Mouse (Mus musculus) liver, embryonic 14.5 days (tissue): ENCODE measurements at regions not wholly inside any gene's neighbourhood (a gene's known extent, or its start where the extent isn't known, plus 50 kb on each side); places are given as distances from the start of the nearest gene placed in this dataset.

Experiments
- ATAC-seq: fragments of 200-750 bp; cut with Nextera tagmentation; 2 replicates; pipeline ENCODE4 v1.8.0; 2017; ENCODE audit warnings: moderate number of reproducible peaks, mild to moderate bottlenecking, moderate library complexity; ENCODE audit not compliant: insufficient read depth
- DNase-seq, 3 experiments: peaks; one replicate each; pipeline ENCODE4 v3.0.0-alpha.2; 2012 to 2013; ENCODE audit warnings: low read depth in 3 of 3, low spot score in 3 of 3
- H3K27ac ChIP-seq: fragments of 300-500 bp; sonication (generic); 2 replicates; pipeline ENCODE4 v1.5.1; 2014; ENCODE audit warnings: moderate library complexity, mild to moderate bottlenecking, control low read depth, inconsistent platforms
- H3K27me3 ChIP-seq: fragments of 300-500 bp; sonication (generic); 2 replicates; pipeline ENCODE4 v1.6.1; 2014; ENCODE audit warnings: mild to moderate bottlenecking, low read length, moderate library complexity; ENCODE audit not compliant: control insufficient read depth, insufficient read depth
- H3K36me3 ChIP-seq: fragments of 300-500 bp; sonication (generic); replicated peaks from 2 replicates; pipeline ENCODE4 v1.6.1; 2014; ENCODE audit warnings: low read depth; ENCODE audit not compliant: control insufficient read depth, insufficient read depth
- H3K4me1 ChIP-seq, 2 experiments: fragments of 200-500 bp in 1 of 2; fragments of 300-500 bp in 1 of 2; sonication (generic) in 1 of 2; replicated peaks; 2 replicates each; pipeline ENCODE4 v1.6.1; 2012 to 2014; ENCODE audit warnings: antibody characterized with exemption in 1 of 2, inconsistent platforms in 1 of 2, low read length in 1 of 2; ENCODE audit not compliant: control insufficient read depth in 2 of 2, insufficient read depth in 2 of 2
- H3K4me2 ChIP-seq: fragments of 300-500 bp; sonication (generic); 2 replicates; pipeline ENCODE4 v1.6.1; 2014; ENCODE audit warnings: low read depth, mild to moderate bottlenecking, control low read depth, moderate library complexity
- H3K4me3 ChIP-seq, 2 experiments: fragments of 200-500 bp in 1 of 2; fragments of 300-500 bp in 1 of 2; sonication (generic) in 1 of 2; 2 replicates each; pipeline ENCODE4 v1.5.1; 2012 to 2014; ENCODE audit warnings: low read depth in 2 of 2, low read length in 2 of 2, mild to moderate bottlenecking in 2 of 2, control low read depth in 1 of 2, inconsistent platforms in 1 of 2, moderate library complexity in 1 of 2; ENCODE audit not compliant: insufficient read depth in 1 of 2
- H3K9ac ChIP-seq: fragments of 300-500 bp; sonication (generic); replicated peaks from 2 replicates; pipeline ENCODE4 v1.6.1; 2014; ENCODE audit warnings: mild to moderate bottlenecking, control low read depth, moderate library complexity
- H3K9me3 ChIP-seq: fragments of 300-500 bp; sonication (generic); 2 replicates; pipeline ENCODE4 v1.6.1; 2016; ENCODE audit warnings: low read length, mixed read lengths; ENCODE audit not compliant: control insufficient read depth
- CTCF ChIP-seq: IDR thresholded peaks from 2 replicates; pipeline ENCODE4 v1.5.1; 2016; ENCODE audit warnings: antibody characterized with exemption, low read depth, control low read depth
- EP300 ChIP-seq: IDR thresholded peaks from 2 replicates; pipeline ENCODE4 v1.6.1; 2016; ENCODE audit warnings: antibody characterized with exemption, low read depth
- WGBS: fragments of 180-500 bp; shearing (Covaris S2); extraction: QIAGEN DNeasy Blood & Tissue Kit; methylation state at CpG from one replicate; pipeline ENCODE4 v1.1.7; 2014; ENCODE audit not compliant: insufficient replicate concordance; 5-methylcytosine and 5-hydroxymethylcytosine counted together

- H3K4me2 ChIP-seq: no peak overlapping the region
- no peak for DNase-seq
These were observed 241.7 kb upstream of the Nt5e start for GRCm38 (mm10) chr9:88085181-88085816.

GRCm38 (mm10) chr9:88085866-88086265 lies 241.1 kb upstream of the Nt5e start:
- H3K27me3 ChIP-seq: no peaks in the 10 kb centered on the region
- no peaks in the 10 kb centered on the region for H3K36me3 ChIP-seq
- H3K4me3 ChIP-seq: no peak overlapping the region
- H3K27ac ChIP-seq: no peak overlapping the region
- no peaks in the 10 kb centered on the region for H3K9me3 ChIP-seq
- DNase-seq: no peak
- no peak overlapping the region for H3K4me2 ChIP-seq
- H3K9ac ChIP-seq: no peak overlapping the region
- no peaks in the 10 kb centered on the region for H3K4me1 ChIP-seq
- TF ChIP-seq EP300 (no peak), CTCF (no peak)
- 43% methylated on average over 3 of the region's 3 CpGs for WGBS
- ATAC-seq: no peak

More at GRCm38 (mm10) chr9:88085181-88085816, 241.7 kb upstream of the Nt5e start:
- no peak overlapping the region for H3K4me3 ChIP-seq
- H3K4me1 ChIP-seq: no peaks in the 10 kb centered on the region
- H3K27me3 ChIP-seq: no peaks in the 10 kb centered on the region
- ATAC-seq: no peak
- H3K36me3 ChIP-seq: no peaks in the 10 kb centered on the region
- 73% methylated on average over 11 of the region's 11 CpGs for WGBS
- H3K9me3 ChIP-seq: no peaks in the 10 kb centered on the region
- TF ChIP-seq EP300 (no peak), CTCF (no peak)
- H3K9ac ChIP-seq: no peak overlapping the region
- no peak overlapping the region for H3K27ac ChIP-seq

GRCm38 (mm10) chr9:88091781-88092527 lies 235.0 kb upstream of the Nt5e start:
- TF ChIP-seq EP300 (no peak), CTCF (no peak)
- no peak overlapping the region for H3K9ac ChIP-seq
- no peak overlapping the region for H3K4me3 ChIP-seq
- H3K36me3 ChIP-seq: no peaks in the 10 kb centered on the region
- H3K9me3 ChIP-seq: no peaks in the 10 kb centered on the region
- 42% methylated on average over 8 of the region's 8 CpGs for WGBS
- H3K27ac ChIP-seq: no peak overlapping the region
- ATAC-seq (no peak), DNase-seq (no peak)
- H3K27me3 ChIP-seq: no peaks in the 10 kb centered on the region
- H3K4me2 ChIP-seq: no peak overlapping the region
- H3K4me1 ChIP-seq: no peaks in the 10 kb centered on the region

- H3K9ac ChIP-seq: no peak overlapping the region
- H3K4me2 ChIP-seq: no peak overlapping the region
- H3K36me3 ChIP-seq: no peaks in the 10 kb centered on the region
- H3K4me3 ChIP-seq: no peak overlapping the region
- WGBS: 56% methylated on average over 4 of the region's 4 CpGs
- no peak overlapping the region for H3K27ac ChIP-seq
- DNase-seq (no peak), ATAC-seq (no peak)
- H3K27me3 ChIP-seq: no peaks in the 10 kb centered on the region
- H3K9me3 ChIP-seq: no peaks in the 10 kb centered on the region
- no peak for TF ChIP-seq EP300
- no peak for TF ChIP-seq CTCF
- H3K4me1 ChIP-seq: no peaks in the 10 kb centered on the region
These were observed 234.4 kb upstream of the Nt5e start for GRCm38 (mm10) chr9:88092561-88092960.

GRCm38 (mm10) chr9:88113094-88113493 lies 213.9 kb upstream of the Nt5e start:
- Histone ChIP-seq H3K27me3 (no peaks in the 10 kb centered on the region), H3K36me3 (no peaks in the 10 kb centered on the region), H3K9ac (no peak overlapping the region), H3K27ac (no peak overlapping the region), H3K9me3 (no peaks in the 10 kb centered on the region), H3K4me3 (no peak overlapping the region), H3K4me2 (no peak overlapping the region), H3K4me1 (no peaks in the 10 kb centered on the region)
- ATAC-seq (no peak), DNase-seq (no peak)
- TF ChIP-seq CTCF (no peak), EP300 (no peak)
- 29% methylated on average over 1 of the region's 1 CpGs for WGBS
